In the genomic region with DNA sequence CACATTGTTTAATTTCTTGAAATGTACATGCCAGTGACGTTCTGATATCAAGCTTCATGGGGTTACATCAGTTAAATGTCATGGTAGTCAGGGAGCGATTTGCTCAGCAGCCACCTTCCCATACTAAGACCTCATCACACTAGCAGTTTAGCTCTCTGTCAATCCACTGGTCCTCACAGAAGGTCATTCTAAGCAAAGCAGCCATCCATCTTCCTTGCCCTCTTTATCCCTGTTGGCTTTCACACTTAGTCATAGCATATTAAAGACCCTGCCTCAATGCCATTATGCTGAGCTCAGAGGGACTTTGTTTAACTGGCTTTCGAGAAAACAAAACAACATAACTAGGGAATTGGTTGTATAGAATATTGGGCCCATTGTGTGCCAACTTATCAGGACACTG, we compare ENCODE assay signal across 25 mouse cellular contexts.
DNase-seq lines count a peak whose midpoint lies in the region; ATAC-seq lines count a peak whose summit lies in the region.
"Had no signal": no experiment of that assay in that cellular context is flagged by ENCODE, and none has a peak within 500 bp of the region (broad histone marks: within the 10 kb centered on the region; RNA-seq: fewer than 3 reads in every experiment).

No protein-coding gene starts in this region.

- H3K9ac ChIP-seq in hindbrain, embryonic 12.5 days = no peak overlapping the region
- no peak overlapping the region for H3K9ac ChIP-seq in hindbrain, embryonic 16.5 days (ENCODE audit: low read depth, low read length)
- no peak overlapping the region for H3K9ac ChIP-seq in midbrain, embryonic 12.5 days (replicated peaks)
- no peak overlapping the region for H3K9ac ChIP-seq in midbrain, embryonic 14.5 days (replicated peaks; ENCODE audit: low read length)
- H3K9ac ChIP-seq: embryonic facial prominence, embryonic 12.5 days; forebrain, embryonic 13.5 days; forebrain, embryonic 15.5 days; forebrain, postnatal 0 days had no signal

- no peaks in the 10 kb centered on the region for H3K36me3 ChIP-seq in hindbrain, embryonic 12.5 days
- peaks cover 4% of the 10 kb centered on the region; the same call in 1 of the 2 replicates for H3K36me3 ChIP-seq in hindbrain, embryonic 16.5 days (ENCODE audit: control insufficient read depth, insufficient read depth, low read length)
- no peaks in the 10 kb centered on the region for H3K36me3 ChIP-seq in midbrain, embryonic 12.5 days
- H3K36me3 ChIP-seq in midbrain, embryonic 14.5 days (ENCODE audit: control insufficient read depth, insufficient read depth, low read length) = 0 out of 2 replicates have a peak, but pooled peaks cover 2% of the 10 kb centered on the region
- H3K36me3 ChIP-seq: embryonic facial prominence, embryonic 10.5 days; embryonic facial prominence, embryonic 12.5 days; forebrain, embryonic 15.5 days; G1E had no signal

- 0 out of 2 replicates have a peak, but pooled peaks cover 3% of the 10 kb centered on the region for H3K4me1 ChIP-seq in hindbrain, embryonic 12.5 days
- no peaks in the 10 kb centered on the region for H3K4me1 ChIP-seq in hindbrain, embryonic 16.5 days (ENCODE audit: control insufficient read depth, insufficient read depth, low read depth, low read length)
- no peaks in the 10 kb centered on the region; the same call in 1 of the 2 replicates for H3K4me1 ChIP-seq in midbrain, embryonic 12.5 days
- no peaks in the 10 kb centered on the region for H3K4me1 ChIP-seq in midbrain, embryonic 14.5 days (ENCODE audit: control insufficient read depth, insufficient read depth, low read length)
- H3K4me1 ChIP-seq: embryonic facial prominence, embryonic 10.5 days; embryonic facial prominence, embryonic 12.5 days; forebrain, embryonic 13.5 days; forebrain, embryonic 15.5 days had no signal

- no peaks in the 10 kb centered on the region for H3K9me3 ChIP-seq in hindbrain, embryonic 12.5 days (replicated peaks)
- no peaks in the 10 kb centered on the region for H3K9me3 ChIP-seq in hindbrain, embryonic 16.5 days (ENCODE audit: control insufficient read depth, low read length)
- H3K9me3 ChIP-seq in midbrain, embryonic 12.5 days = no peaks in the 10 kb centered on the region
- H3K9me3 ChIP-seq in midbrain, embryonic 14.5 days (ENCODE audit: control insufficient read depth, low read length) = no peaks in the 10 kb centered on the region
- H3K9me3 ChIP-seq: embryonic facial prominence, embryonic 10.5 days; embryonic facial prominence, embryonic 12.5 days; forebrain, embryonic 13.5 days; forebrain, embryonic 15.5 days; G1E had no signal

- no peak overlapping the region for H3K27ac ChIP-seq in hindbrain, embryonic 12.5 days
- H3K27ac ChIP-seq in hindbrain, embryonic 16.5 days (ENCODE audit: low read depth, low read length) = no peak overlapping the region
- H3K27ac ChIP-seq in midbrain, embryonic 12.5 days (replicated peaks) = no peak overlapping the region
- H3K27ac ChIP-seq in midbrain, embryonic 14.5 days (replicated peaks; ENCODE audit: low read depth, low read length) = no peak overlapping the region
- H3K27ac ChIP-seq: embryonic facial prominence, embryonic 10.5 days; embryonic facial prominence, embryonic 12.5 days; forebrain, embryonic 13.5 days; forebrain, embryonic 15.5 days had no signal

- peak; percentile 63; the same call in 1 of the 2 replicates for ATAC-seq in hindbrain, embryonic 12.5 days (ENCODE audit: low FRiP score)
- ATAC-seq in hindbrain, embryonic 16.5 days = no peak
- peak; percentile 49; the same call in 1 of the 2 replicates for ATAC-seq in midbrain, embryonic 12.5 days (ENCODE audit: low FRiP score, low read depth)
- no peak for ATAC-seq in midbrain, embryonic 14.5 days (ENCODE audit: low FRiP score, low TSS enrichment)
- ATAC-seq: activated CD4-positive, CD25-positive, alpha-beta regulatory T cell, adult 4 months; CD4-positive, CD25-positive, alpha-beta regulatory T cell, adult 4 months; forebrain, embryonic 13.5 days; forebrain, embryonic 15.5 days; forebrain, postnatal 0 days; Patski had no signal

- no peaks in the 10 kb centered on the region for H3K27me3 ChIP-seq in hindbrain, embryonic 12.5 days
- no peaks in the 10 kb centered on the region for H3K27me3 ChIP-seq in hindbrain, embryonic 16.5 days (replicated peaks; ENCODE audit: control insufficient read depth, insufficient read depth, low read length)
- H3K27me3 ChIP-seq in midbrain, embryonic 12.5 days = no peaks in the 10 kb centered on the region
- H3K27me3 ChIP-seq in midbrain, embryonic 14.5 days (ENCODE audit: control insufficient read depth, insufficient read depth, low read length) = no peaks in the 10 kb centered on the region
- H3K27me3 ChIP-seq: CH12.LX; embryonic facial prominence, embryonic 12.5 days; forebrain, embryonic 13.5 days; forebrain, embryonic 15.5 days; Patski had no signal

- H3K4me3 ChIP-seq in hindbrain, embryonic 12.5 days = no peak overlapping the region
- H3K4me3 ChIP-seq in hindbrain, embryonic 16.5 days (ENCODE audit: low read length) = no peak overlapping the region
- no peak overlapping the region for H3K4me3 ChIP-seq in midbrain, embryonic 12.5 days
- no peak overlapping the region for H3K4me3 ChIP-seq in midbrain, embryonic 14.5 days (replicated peaks; ENCODE audit: low read depth, low read length)
- H3K4me3 ChIP-seq: embryonic facial prominence, embryonic 10.5 days; embryonic facial prominence, embryonic 12.5 days; forebrain, embryonic 13.5 days; forebrain, embryonic 15.5 days had no signal

- 41% methylated on average over 3 of the region's 3 CpGs for WGBS in hindbrain, embryonic 12.5 days
- WGBS in hindbrain, embryonic 16.5 days = 35% methylated on average over 3 of the region's 3 CpGs
- WGBS in midbrain, embryonic 12.5 days = 54% methylated on average over 3 of the region's 3 CpGs
- WGBS in midbrain, embryonic 14.5 days = 34% methylated on average over 3 of the region's 3 CpGs

- DNase-seq in embryo, embryonic 10.5 days (ENCODE audit: low spot score) = peak; percentile 10
- DNase-seq in embryo, embryonic 10 days (ENCODE audit: low spot score) = no peak
- no peak for DNase-seq in midbrain, embryonic 14.5 days
- DNase-seq: adrenal gland, adult 8-10 months; adrenal gland, postnatal 14 days; adrenal gland, postnatal 36 days; B cell, adult 2 months; cerebellum, adult 11-12 months; cerebellum, adult 2 months; cerebellum, adult 9-10 months; cerebellum, postnatal 10 days; cerebellum, postnatal 25 days; forebrain, postnatal 0 days had no signal

- no peak overlapping the region for H3K4me2 ChIP-seq in hindbrain, embryonic 12.5 days (replicated peaks)
- no peak overlapping the region for H3K4me2 ChIP-seq in hindbrain, embryonic 16.5 days (ENCODE audit: low read length)
- no peak overlapping the region for H3K4me2 ChIP-seq in midbrain, embryonic 12.5 days (replicated peaks)
- no peak overlapping the region for H3K4me2 ChIP-seq in midbrain, embryonic 14.5 days (ENCODE audit: low read length)
- H3K4me2 ChIP-seq: embryonic facial prominence, embryonic 12.5 days; forebrain, embryonic 13.5 days; forebrain, embryonic 15.5 days had no signal

Comparison
In these comparisons a context has a peak if more than half of its experiments do, and no peak if none do; other contexts are left out.
1. ATAC-seq: peak in hindbrain, embryonic 12.5 days (single experiment) and midbrain, embryonic 12.5 days (single experiment); none in hindbrain, embryonic 16.5 days (single experiment) and midbrain, embryonic 14.5 days (single experiment).